Mouse (Mus musculus) limb, embryonic 14.5 days (tissue): ENCODE measurements at regions not wholly inside any gene's neighbourhood (a gene's known extent, or its start where the extent isn't known, plus 50 kb on each side); places are given as distances from the start of the nearest gene placed in this dataset.

Source experiments
- ATAC-seq: fragments of 200-750 bp; cut with Nextera tagmentation; 2 replicates; pipeline ENCODE4 v1.8.0; 2017; ENCODE audit warnings: low read depth, moderate number of reproducible peaks, moderate TSS enrichment; ENCODE audit not compliant: low FRiP score
- DNase-seq: peaks from one replicate; pipeline ENCODE4 v3.0.0-alpha.2; 2015; ENCODE audit warnings: low spot score
- H3K27ac ChIP-seq: fragments of 300-500 bp; sonication (generic); replicated peaks from 2 replicates; pipeline ENCODE4 v1.5.1; 2014; ENCODE audit warnings: low read depth, mild to moderate bottlenecking, low read length, moderate library complexity, mixed read lengths
- H3K27me3 ChIP-seq: fragments of 300-500 bp; sonication (generic); 2 replicates; pipeline ENCODE4 v1.6.1; 2014; ENCODE audit warnings: low read length, mixed read lengths; ENCODE audit not compliant: control insufficient read depth, insufficient read depth
- H3K36me3 ChIP-seq: fragments of 300-500 bp; sonication (generic); 2 replicates; pipeline ENCODE4 v1.6.1; 2014; ENCODE audit warnings: mild to moderate bottlenecking, low read length, moderate library complexity, mixed read lengths; ENCODE audit not compliant: control insufficient read depth, insufficient read depth
- H3K4me1 ChIP-seq: fragments of 300-500 bp; sonication (generic); 2 replicates; pipeline ENCODE4 v1.6.1; 2014; ENCODE audit warnings: antibody characterized with exemption, low read length, mixed read lengths; ENCODE audit not compliant: control insufficient read depth, insufficient read depth
- H3K4me2 ChIP-seq: fragments of 300-500 bp; sonication (generic); replicated peaks from 2 replicates; pipeline ENCODE4 v1.6.1; 2014; ENCODE audit warnings: low read depth, mild to moderate bottlenecking, low read length, moderate library complexity; ENCODE audit not compliant: severe bottlenecking
- H3K4me3 ChIP-seq: fragments of 300-500 bp; sonication (generic); replicated peaks from 2 replicates; pipeline ENCODE4 v1.5.1; 2014; ENCODE audit warnings: low read length
- H3K9ac ChIP-seq: fragments of 300-500 bp; sonication (generic); 2 replicates; pipeline ENCODE4 v1.6.1; 2014; ENCODE audit warnings: mild to moderate bottlenecking, low read depth, low read length, moderate library complexity; ENCODE audit not compliant: severe bottlenecking
- H3K9me3 ChIP-seq: fragments of 300-500 bp; sonication (generic); 2 replicates; pipeline ENCODE4 v1.6.1; 2016; ENCODE audit warnings: low read length; ENCODE audit not compliant: control insufficient read depth
- POLR2A ChIP-seq: fragments of 200-500 bp; IDR thresholded peaks from 2 replicates; pipeline ENCODE4 v1.8.0; 2012; ENCODE audit warnings: inconsistent platforms, mild to moderate bottlenecking, moderate library complexity, borderline replicate concordance; ENCODE audit not compliant: insufficient read depth, insufficient read length; ENCODE audit errors: extremely low read depth
- WGBS: fragments of 180-500 bp; shearing (Covaris S2); extraction: QIAGEN DNeasy Blood & Tissue Kit; methylation state at CpG from one replicate; pipeline ENCODE4 v1.1.7; 2014; 5-methylcytosine and 5-hydroxymethylcytosine counted together

DNA sequence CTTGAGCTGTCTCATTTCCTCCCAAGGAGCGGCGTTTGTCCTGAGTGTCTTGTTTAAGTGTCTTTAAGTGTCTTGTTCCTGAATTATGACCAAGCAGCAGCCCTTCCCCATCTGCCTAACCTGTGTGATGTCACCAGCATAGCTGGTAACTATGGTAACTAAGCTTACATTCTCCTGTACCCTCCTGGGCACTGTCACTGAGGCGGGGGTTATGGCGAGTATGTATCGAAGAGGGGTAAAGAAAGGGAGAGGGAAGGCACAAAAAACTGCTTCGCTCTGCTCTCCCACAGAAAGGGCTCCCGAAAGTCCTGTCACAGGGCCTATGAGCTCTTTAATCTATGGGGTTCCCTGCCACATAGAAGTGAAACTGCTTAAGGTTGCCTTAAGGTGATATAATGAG lies 89.6 kb downstream of the Ppp4r2 start:
- peaks cover 11% of the 10 kb centered on the region; the same call in 1 of the 2 replicates for H3K4me1 ChIP-seq
- H3K4me2 ChIP-seq = no peak overlapping the region
- DNase-seq (no peak), ATAC-seq (peak; percentile 42; the same call in 1 of the 2 replicates)
- no peak overlapping the region for H3K4me3 ChIP-seq
- WGBS = 43% methylated on average over 7 of the region's 7 CpGs
- no peaks in the 10 kb centered on the region for H3K36me3 ChIP-seq
- H3K9ac ChIP-seq = no peak overlapping the region
- H3K27ac ChIP-seq = no peak overlapping the region
- H3K9me3 ChIP-seq = no peaks in the 10 kb centered on the region
- no peak for TF ChIP-seq POLR2A
- H3K27me3 ChIP-seq = no peaks in the 10 kb centered on the region

DNA sequence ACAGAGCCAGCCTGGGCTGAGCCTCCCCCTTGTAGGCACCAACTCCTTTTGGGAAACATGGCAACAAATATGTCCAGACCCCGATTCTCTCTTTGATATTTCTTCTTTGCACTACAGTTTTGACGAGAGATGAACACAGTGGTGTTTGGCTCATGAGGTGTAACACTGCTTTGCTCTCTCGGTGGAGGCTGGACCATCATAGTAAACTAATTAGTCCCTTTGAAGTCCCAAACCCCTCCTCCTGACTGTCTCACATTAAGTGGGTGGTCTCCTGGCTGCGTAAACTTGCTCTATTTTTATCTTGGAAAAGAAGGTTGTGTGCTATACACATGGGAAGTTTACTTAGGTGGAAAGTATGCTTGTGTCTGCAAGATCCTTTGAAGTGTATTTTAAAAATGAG lies 90.3 kb downstream of the Ppp4r2 start:
- Histone ChIP-seq H3K9me3 (no peaks in the 10 kb centered on the region), H3K36me3 (no peaks in the 10 kb centered on the region), H3K27me3 (no peaks in the 10 kb centered on the region), H3K4me1 (peaks cover 13% of the 10 kb centered on the region; the same call in 1 of the 2 replicates), H3K4me3 (no peak overlapping the region), H3K4me2 (no peak overlapping the region), H3K9ac (no peak overlapping the region), H3K27ac (no peak overlapping the region)
- DNase-seq (no peak), ATAC-seq (no peak)
- TF ChIP-seq POLR2A = no peak
- WGBS = 31% methylated on average over 4 of the region's 4 CpGs

DNA sequence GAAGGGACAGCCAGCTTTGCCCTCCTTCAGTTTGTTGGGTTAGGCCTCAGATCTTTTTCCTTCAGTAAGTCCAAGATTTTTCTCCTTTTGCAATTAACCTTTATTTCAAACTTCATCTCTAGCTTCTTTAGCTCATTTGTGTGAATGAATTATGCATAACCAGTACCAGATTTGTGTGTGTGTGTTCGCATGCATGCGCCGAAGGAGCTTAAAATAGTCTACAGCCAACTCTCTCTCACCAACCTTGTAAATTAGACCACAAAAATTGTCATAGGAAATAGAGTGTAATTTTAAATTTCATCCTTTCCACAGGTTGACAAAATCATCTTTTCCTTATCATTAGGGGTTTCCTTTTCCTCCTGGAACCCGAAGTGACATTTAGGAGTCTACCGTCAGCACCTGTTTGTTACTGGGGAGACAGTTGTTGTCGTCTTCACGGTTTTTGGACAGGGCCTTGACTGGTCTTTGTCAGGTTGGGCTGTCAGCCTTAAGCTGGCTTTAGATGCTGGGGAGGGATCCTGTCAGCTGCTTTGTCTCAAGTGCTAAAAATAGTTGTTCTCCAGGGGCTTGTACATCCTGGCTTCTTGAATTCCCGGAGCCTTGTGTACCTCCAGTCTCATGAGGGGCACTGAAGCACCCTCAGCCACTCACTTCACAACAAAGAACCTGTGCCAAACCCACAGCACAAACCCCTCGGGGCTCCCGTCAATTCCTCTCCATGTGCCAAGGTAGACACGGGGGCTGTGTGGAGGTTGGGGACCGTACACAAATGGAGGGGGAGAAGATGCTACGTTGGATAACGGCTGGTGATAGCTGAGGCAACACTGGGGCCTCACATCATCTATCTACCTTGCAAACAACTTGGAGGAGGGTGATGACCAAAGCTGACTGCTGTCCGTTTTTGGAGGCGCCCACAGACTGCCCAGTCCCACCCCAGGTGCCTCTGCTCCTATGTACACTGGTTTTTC lies 95.7 kb downstream of the Ppp4r2 start:
- Histone ChIP-seq H3K27me3 (no peaks in the 10 kb centered on the region), H3K27ac (0 out of 2 replicates have a peak overlapping the region, but pooled peaks have one; percentile 1), H3K9ac (no peak overlapping the region), H3K4me3 (no peak overlapping the region), H3K4me1 (peaks cover 34% of the 10 kb centered on the region), H3K36me3 (no peaks in the 10 kb centered on the region), H3K9me3 (no peaks in the 10 kb centered on the region), H3K4me2 (0 out of 2 replicates have a peak overlapping the region, but pooled peaks have one; percentile 3)
- no peak for TF ChIP-seq POLR2A
- ATAC-seq = peak; percentile 16; the same call in 1 of the 2 replicates
- WGBS = 32% methylated on average over 16 of the region's 16 CpGs
- DNase-seq = no peak

DNA sequence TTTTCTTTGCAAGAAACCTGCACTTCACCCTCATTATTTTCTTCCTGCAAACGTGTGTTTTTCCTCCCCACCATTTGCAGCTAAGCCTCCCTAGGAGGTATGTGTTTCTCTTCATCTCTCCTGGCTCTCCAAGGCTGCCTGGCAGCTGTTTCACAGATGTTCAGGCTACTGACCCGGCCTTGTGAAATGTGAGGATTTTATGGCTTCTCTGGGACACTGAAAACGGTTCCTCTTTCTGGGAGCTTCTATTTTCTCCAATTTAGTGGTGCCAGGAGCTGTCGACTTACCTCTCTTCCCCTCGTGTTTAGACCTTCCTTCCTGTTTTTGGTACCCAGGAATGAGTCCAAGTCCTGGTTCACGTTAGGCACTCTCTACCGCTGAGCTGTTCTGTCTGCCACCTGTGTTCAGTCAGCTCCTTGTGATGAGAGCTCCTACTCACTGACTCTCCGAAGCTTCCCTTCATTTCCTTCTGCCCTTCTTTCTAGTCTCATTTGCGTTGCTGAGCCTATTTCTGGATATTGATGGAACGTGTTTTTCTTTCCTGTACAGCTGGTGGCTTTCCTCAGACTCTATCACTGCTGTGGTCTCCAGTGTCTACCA lies 96.4 kb downstream of the Ppp4r2 start:
- Histone ChIP-seq H3K4me1 (peaks cover 34% of the 10 kb centered on the region), H3K27ac (0 out of 2 replicates have a peak overlapping the region, but pooled peaks have one; percentile 1), H3K9me3 (no peaks in the 10 kb centered on the region), H3K36me3 (no peaks in the 10 kb centered on the region), H3K27me3 (no peaks in the 10 kb centered on the region), H3K4me3 (no peak overlapping the region), H3K9ac (no peak overlapping the region), H3K4me2 (0 out of 2 replicates have a peak overlapping the region, but pooled peaks have one; percentile 3)
- 8% methylated on average over 10 of the region's 10 CpGs for WGBS
- DNase-seq (peak; percentile 84), ATAC-seq (peak; percentile 90)
- no peak for TF ChIP-seq POLR2A

DNA sequence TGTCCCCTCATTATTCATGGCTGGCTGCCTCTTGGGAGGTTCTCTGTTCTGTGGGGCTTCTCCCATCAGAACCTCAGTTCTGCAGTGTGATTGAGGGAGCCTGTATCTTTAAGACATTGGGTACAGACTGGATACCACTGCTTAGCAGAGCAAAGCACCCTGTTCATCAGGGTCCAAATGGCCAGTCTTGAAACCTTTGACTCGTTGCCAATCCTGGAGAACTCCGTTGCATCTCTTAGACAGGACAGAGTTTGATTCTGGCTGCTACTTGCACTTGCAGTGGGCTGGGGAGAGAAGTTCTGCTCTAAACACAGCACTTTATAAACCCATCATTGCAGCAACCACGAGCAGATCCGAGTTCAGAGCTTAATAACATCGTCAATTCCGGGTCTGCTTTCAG lies 97.3 kb downstream of the Ppp4r2 start:
- Histone ChIP-seq H3K4me2 (no peak overlapping the region), H3K36me3 (no peaks in the 10 kb centered on the region), H3K27me3 (no peaks in the 10 kb centered on the region), H3K4me3 (no peak overlapping the region), H3K27ac (no peak overlapping the region), H3K9ac (no peak overlapping the region), H3K9me3 (no peaks in the 10 kb centered on the region), H3K4me1 (peaks cover 34% of the 10 kb centered on the region)
- 47% methylated on average over 6 of the region's 6 CpGs for WGBS
- no peak for TF ChIP-seq POLR2A
- DNase-seq = no peak
- ATAC-seq = no peak
